Mouse (Mus musculus): ENCODE data around the gene Gna15.

GRCm38 (mm10) chr10:81460471-81460870 lies 63.6 kb downstream of the Gna15 start:
- TF ChIP-seq CTCF (IDR thresholded peaks at IDR 0.05; ENCODE audit: low read depth), result no peak
- no peak for TF ChIP-seq EP300 (IDR thresholded peaks at IDR 0.05; ENCODE audit: low read depth)

All from liver, postnatal 0 days (tissue).